Mouse (Mus musculus) E14TG2a.4 (cell line): Measurements from ENCODE around the gene Celf1.

Source experiments
- CTCF ChIP-seq: conservative IDR thresholded peaks from 2 replicates; pipeline ENCODE4 v1.5.1; 2014; ENCODE audit warnings: low read length
- POU5F1 ChIP-seq: IDR thresholded peaks from 2 replicates; pipeline ENCODE4 v1.6.1; 2014; ENCODE audit warnings: low read length, borderline replicate concordance

DNA sequence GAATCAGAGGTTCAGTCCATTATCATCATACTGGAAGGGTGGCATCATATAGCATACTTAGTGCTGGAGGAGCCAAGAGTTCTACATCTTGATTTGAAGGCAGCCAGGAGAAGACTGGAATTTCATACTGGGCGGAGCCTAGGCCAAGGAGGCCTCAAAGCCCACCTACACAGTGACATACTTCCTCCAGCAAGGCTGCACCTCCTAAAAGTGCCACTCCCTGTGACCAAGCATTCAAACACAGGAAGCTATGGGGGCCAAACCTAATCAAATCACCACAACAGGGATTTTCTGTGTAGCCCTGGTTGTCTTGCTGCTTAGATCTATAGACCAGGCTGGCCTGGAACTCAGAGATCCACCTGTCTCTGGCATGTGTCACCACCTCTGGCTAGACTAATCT is 83.8 kb downstream of the Celf1 start:
- TF ChIP-seq CTCF (no peak), POU5F1 (no peak)
